Mouse (Mus musculus): ENCODE results near the gene Dctd. TPM values are rescaled to one million over a fixed set of nuclear protein-coding genes. Genes with fewer than 3 reads are reported as not detected.

Gene Dctd
- 16.8 and 18.3 TPM in 2 replicates for polyA plus RNA-seq (2016; fragmentation: Nextera tagmentation; extraction: Ambion mirVana)

- no peak for ATAC-seq
- no peaks in the 10 kb centered on the region for H3K4me1 ChIP-seq
- H3K4me2 ChIP-seq, result no peak within 1 kb of the TSS
- H3K36me3 ChIP-seq, result no peaks in the 10 kb centered on the region
- H3K27ac ChIP-seq, result no peak within 1 kb of the TSS
- H3K9ac ChIP-seq, result no peak within 1 kb of the TSS
- H3K27me3 ChIP-seq (replicated peaks), result peaks cover 6% of the 10 kb centered on the region; the same call in 1 of the 2 replicates
- H3K9me3 ChIP-seq (replicated peaks), result no peaks in the 10 kb centered on the region
- H3K4me3 ChIP-seq, result no peak within 1 kb of the TSS
- WGBS (ENCODE audit: insufficient replicate concordance), result 70% methylated on average over 12 of the region's 12 CpGs
Measured at GRCm38 (mm10) chr8:48098792-48099191, at the start of gene Dctd. Dctd (plus strand) TSS chr8:48099092.

- no peaks in the 10 kb centered on the region for H3K36me3 ChIP-seq
- no peak overlapping the region for H3K4me2 ChIP-seq
- no peaks in the 10 kb centered on the region for H3K9me3 ChIP-seq (replicated peaks)
- WGBS (ENCODE audit: insufficient replicate concordance), result 77% methylated on average over 5 of the region's 5 CpGs
- H3K4me3 ChIP-seq, result no peak overlapping the region
- H3K27ac ChIP-seq, result no peak overlapping the region
- ATAC-seq, result no peak
- H3K4me1 ChIP-seq, result no peaks in the 10 kb centered on the region
- no peaks in the 10 kb centered on the region for H3K27me3 ChIP-seq (replicated peaks)
- H3K9ac ChIP-seq, result no peak overlapping the region
Measured at GRCm38 (mm10) chr8:48053611-48054010, 45.3 kb upstream of the Dctd start.

- ATAC-seq, result no peak
- Histone ChIP-seq H3K4me3 (no peak overlapping the region), H3K27ac (no peak overlapping the region), H3K9ac (no peak overlapping the region), H3K36me3 (no peaks in the 10 kb centered on the region), H3K9me3 (replicated peaks) (no peaks in the 10 kb centered on the region), H3K4me2 (no peak overlapping the region), H3K4me1 (no peaks in the 10 kb centered on the region), H3K27me3 (replicated peaks) (no peaks in the 10 kb centered on the region)
- 71% methylated on average over 5 of the region's 5 CpGs for WGBS (ENCODE audit: insufficient replicate concordance)
Measured at GRCm38 (mm10) chr8:48063526-48064072, 35.3 kb upstream of the Dctd start.

- H3K27me3 ChIP-seq (replicated peaks), result no peaks in the 10 kb centered on the region
- no peak overlapping the region for H3K4me2 ChIP-seq
- no peak for ATAC-seq
Measured at GRCm38 (mm10) chr8:48074149-48074548, 24.7 kb upstream of the Dctd start.

GRCm38 (mm10) chr8:48082343-48082742 is 16.5 kb upstream of the Dctd start:
- no peak overlapping the region for H3K4me3 ChIP-seq
- no peaks in the 10 kb centered on the region for H3K4me1 ChIP-seq
- H3K9me3 ChIP-seq (replicated peaks), result no peaks in the 10 kb centered on the region
- no peaks in the 10 kb centered on the region for H3K36me3 ChIP-seq
- H3K4me2 ChIP-seq, result no peak overlapping the region
- H3K9ac ChIP-seq, result no peak overlapping the region
- H3K27ac ChIP-seq, result no peak overlapping the region
- no peaks in the 10 kb centered on the region for H3K27me3 ChIP-seq (replicated peaks)
- ATAC-seq, result no peak
- 69% methylated on average over 10 of the region's 10 CpGs for WGBS (ENCODE audit: insufficient replicate concordance)

More at GRCm38 (mm10) chr8:48074149-48074548, 24.7 kb upstream of the Dctd start:
- WGBS (ENCODE audit: insufficient replicate concordance), result 73% methylated on average over 2 of the region's 2 CpGs
- Histone ChIP-seq H3K4me3 (no peak overlapping the region), H3K27ac (no peak overlapping the region), H3K9ac (no peak overlapping the region), H3K4me1 (no peaks in the 10 kb centered on the region), H3K9me3 (replicated peaks) (no peaks in the 10 kb centered on the region), H3K36me3 (no peaks in the 10 kb centered on the region)

- no peak for ATAC-seq
- Histone ChIP-seq H3K4me2 (no peak overlapping the region), H3K4me3 (no peak overlapping the region), H3K9me3 (replicated peaks) (no peaks in the 10 kb centered on the region), H3K27ac (no peak overlapping the region), H3K9ac (no peak overlapping the region), H3K4me1 (no peaks in the 10 kb centered on the region), H3K27me3 (replicated peaks) (no peaks in the 10 kb centered on the region), H3K36me3 (no peaks in the 10 kb centered on the region)
- WGBS (ENCODE audit: insufficient replicate concordance), result 76% methylated on average over 8 of the region's 8 CpGs
Measured at GRCm38 (mm10) chr8:48090661-48091060, 8.2 kb upstream of the Dctd start.

GRCm38 (mm10) chr8:48095378-48095777 is 3.5 kb upstream of the Dctd start:
- H3K27me3 ChIP-seq (replicated peaks), result peaks cover 6% of the 10 kb centered on the region; the same call in 1 of the 2 replicates
- no peak overlapping the region for H3K9ac ChIP-seq
- no peaks in the 10 kb centered on the region for H3K9me3 ChIP-seq (replicated peaks)
- 79% methylated on average over 5 of the region's 5 CpGs for WGBS (ENCODE audit: insufficient replicate concordance)
- H3K36me3 ChIP-seq, result no peaks in the 10 kb centered on the region
- no peak overlapping the region for H3K27ac ChIP-seq
- ATAC-seq, result no peak
- H3K4me3 ChIP-seq, result no peak overlapping the region
- H3K4me2 ChIP-seq, result no peak overlapping the region
- H3K4me1 ChIP-seq, result no peaks in the 10 kb centered on the region

GRCm38 (mm10) chr8:48097131-48097794 is 1.6 kb upstream of the Dctd start:
- Histone ChIP-seq H3K9me3 (replicated peaks) (no peaks in the 10 kb centered on the region), H3K9ac (no peak overlapping the region), H3K27ac (no peak overlapping the region), H3K4me1 (no peaks in the 10 kb centered on the region), H3K4me3 (no peak overlapping the region; the same call in 1 of the 2 replicates), H3K4me2 (peak overlapping the region; percentile 31), H3K36me3 (no peaks in the 10 kb centered on the region), H3K27me3 (replicated peaks) (peaks cover 6% of the 10 kb centered on the region; the same call in 1 of the 2 replicates)
- 19% methylated on average over 21 of the region's 21 CpGs for WGBS (ENCODE audit: insufficient replicate concordance)
- ATAC-seq, result 0 out of 2 replicates have a peak, but pooled peaks have one; percentile 49

GRCm38 (mm10) chr8:48098081-48098639 is 732 bp upstream of the Dctd start:
- no peak overlapping the region for H3K4me2 ChIP-seq

GRCm38 (mm10) chr8:48100100-48100787 is 1.4 kb downstream of the Dctd start:
- H3K4me2 ChIP-seq, result no peak overlapping the region

More at GRCm38 (mm10) chr8:48098081-48098639, 732 bp upstream of the Dctd start:
- Histone ChIP-seq H3K27ac (no peak overlapping the region), H3K36me3 (no peaks in the 10 kb centered on the region), H3K9me3 (replicated peaks) (no peaks in the 10 kb centered on the region), H3K9ac (no peak overlapping the region), H3K27me3 (replicated peaks) (peaks cover 6% of the 10 kb centered on the region; the same call in 1 of the 2 replicates), H3K4me1 (no peaks in the 10 kb centered on the region), H3K4me3 (no peak overlapping the region)
- ATAC-seq, result no peak
- 70% methylated on average over 13 of the region's 13 CpGs for WGBS (ENCODE audit: insufficient replicate concordance)

GRCm38 (mm10) chr8:48109373-48109855 is 10.5 kb downstream of the Dctd start:
- ATAC-seq, result peak; percentile 74
- Histone ChIP-seq H3K27ac (peak overlapping the region; percentile 56; the same call in 1 of the 2 replicates), H3K4me1 (peaks cover 15% of the 10 kb centered on the region), H3K9ac (0 out of 2 replicates have a peak overlapping the region, but pooled peaks have one; percentile 76), H3K4me3 (peak overlapping the region; percentile 75), H3K9me3 (replicated peaks) (0 out of 2 replicates have a peak, but pooled peaks cover 8% of the 10 kb centered on the region), H3K27me3 (replicated peaks) (no peaks in the 10 kb centered on the region), H3K4me2 (peak overlapping the region; percentile 90), H3K36me3 (peaks cover 17% of the 10 kb centered on the region)
- WGBS (ENCODE audit: insufficient replicate concordance), result 23% methylated on average over 5 of the region's 5 CpGs

More at GRCm38 (mm10) chr8:48100100-48100787, 1.4 kb downstream of the Dctd start:
- H3K36me3 ChIP-seq, result no peaks in the 10 kb centered on the region
- WGBS (ENCODE audit: insufficient replicate concordance), result 67% methylated on average over 14 of the region's 14 CpGs
- no peaks in the 10 kb centered on the region for H3K4me1 ChIP-seq
- H3K27ac ChIP-seq, result no peak overlapping the region
- H3K4me3 ChIP-seq, result no peak overlapping the region
- no peak overlapping the region for H3K9ac ChIP-seq
- ATAC-seq, result no peak
- 0 out of 2 replicates have a peak, but pooled peaks cover 4% of the 10 kb centered on the region for H3K9me3 ChIP-seq (replicated peaks)
- H3K27me3 ChIP-seq (replicated peaks), result peaks cover 6% of the 10 kb centered on the region; the same call in 1 of the 2 replicates
